Mouse (Mus musculus) ES-Bruce4 (cell line): ENCODE measurements at regions not wholly inside any gene's neighbourhood (a gene's known extent, or its start where the extent isn't known, plus 50 kb on each side); places are given as distances from the start of the nearest gene placed in this dataset.
"Not testable (repeated sequence)": the region's sequence is repeated elsewhere in the genome, so short reads cannot be mapped to it uniquely, and the experiment has no call there.

Source experiments
- H3K27ac ChIP-seq: 2 replicates; pipeline ENCODE4 v1.5.1; 2012; ENCODE audit warnings: low read length, inconsistent platforms; ENCODE audit not compliant: insufficient read depth
- H3K27me3 ChIP-seq: 2 replicates; pipeline ENCODE4 v1.6.1; 2012; ENCODE audit warnings: mild to moderate bottlenecking, low read length, inconsistent platforms; ENCODE audit not compliant: control insufficient read depth, poor library complexity, insufficient read depth, severe bottlenecking
- H3K36me3 ChIP-seq: 2 replicates; pipeline ENCODE4 v1.6.1; 2012; ENCODE audit warnings: inconsistent platforms, mild to moderate bottlenecking, low read length, moderate library complexity; ENCODE audit not compliant: control insufficient read depth, poor library complexity, insufficient read depth, severe bottlenecking
- H3K4me1 ChIP-seq: one replicate; pipeline ENCODE4 v1.8.1; 2011; ENCODE audit warnings: low read length; ENCODE audit not compliant: control insufficient read depth, insufficient read depth
- H3K4me3 ChIP-seq: 2 replicates; pipeline ENCODE4 v1.5.1; 2011; ENCODE audit warnings: low read depth, mild to moderate bottlenecking, low read length
- H3K9ac ChIP-seq: 2 replicates; pipeline ENCODE4 v1.6.1; 2012; ENCODE audit warnings: low read depth, mild to moderate bottlenecking, inconsistent platforms; ENCODE audit not compliant: poor library complexity, severe bottlenecking
- H3K9me3 ChIP-seq: replicated peaks from 2 replicates; pipeline ENCODE4 v1.6.1; 2012; ENCODE audit warnings: mild to moderate bottlenecking, low read length, inconsistent platforms; ENCODE audit not compliant: control insufficient read depth, poor library complexity, insufficient read depth, severe bottlenecking
- CTCF ChIP-seq: IDR thresholded peaks from one replicate; pipeline ENCODE4 v1.8.1; 2011; ENCODE audit warnings: low read depth, low read length
- EP300 ChIP-seq: IDR thresholded peaks from 2 replicates; pipeline ENCODE4 v1.6.1; 2011; ENCODE audit warnings: low read depth, low read length; ENCODE audit not compliant: insufficient read depth
- POLR2A ChIP-seq: IDR thresholded peaks from one replicate; pipeline ENCODE4 v1.8.1; 2011; ENCODE audit warnings: low read length; ENCODE audit not compliant: insufficient read depth

GRCm38 (mm10) chr4:4629251-4629650 lies 163.9 kb downstream of the Impad1 start:
- Histone ChIP-seq H3K9ac (no peak overlapping the region), H3K27me3 (no peaks in the 10 kb centered on the region; the same call in 1 of the 2 replicates), H3K9me3 (no peaks in the 10 kb centered on the region), H3K4me1 (no peaks in the 10 kb centered on the region), H3K4me3 (no peak overlapping the region), H3K36me3 (no peaks in the 10 kb centered on the region), H3K27ac (no peak overlapping the region)
- TF ChIP-seq CTCF (no peak), POLR2A (no peak), EP300 (no peak)

GRCm38 (mm10) chr4:4623840-4624239 lies 169.3 kb downstream of the Impad1 start:
- Histone ChIP-seq H3K4me3 (no peak overlapping the region), H3K36me3 (no peaks in the 10 kb centered on the region), H3K27me3 (no peaks in the 10 kb centered on the region; the same call in 1 of the 2 replicates), H3K9me3 (no peaks in the 10 kb centered on the region), H3K27ac (no peak overlapping the region), H3K9ac (no peak overlapping the region), H3K4me1 (no peaks in the 10 kb centered on the region)
- no peak for TF ChIP-seq EP300
- TF ChIP-seq POLR2A: no peak
- no peak for TF ChIP-seq CTCF

GRCm38 (mm10) chr4:4620135-4620534 lies 173.0 kb downstream of the Impad1 start:
- H3K9me3 ChIP-seq, H3K4me3 ChIP-seq, H3K27ac ChIP-seq, H3K36me3 ChIP-seq, H3K27me3 ChIP-seq, H3K4me1 ChIP-seq, H3K9ac ChIP-seq: not testable (repeated sequence)

- Histone ChIP-seq H3K27me3 (no peaks in the 10 kb centered on the region), H3K4me1 (no peaks in the 10 kb centered on the region)
Observed at GRCm38 (mm10) chr4:4614577-4614976, 178.6 kb downstream of the Impad1 start.

More at GRCm38 (mm10) chr4:4614577-4614976, 178.6 kb downstream of the Impad1 start:
- Histone ChIP-seq H3K9ac (no peak overlapping the region), H3K9me3 (no peaks in the 10 kb centered on the region), H3K4me3 (no peak overlapping the region), H3K27ac (no peak overlapping the region), H3K36me3 (no peaks in the 10 kb centered on the region)
- TF ChIP-seq EP300 (no peak), POLR2A (no peak), CTCF (no peak)
